Mouse (Mus musculus) cerebellum, adult 2 months (tissue): ENCODE data around the gene Synpo2.

ENCODE experiments used
- CTCF ChIP-seq: fragments of 200-500 bp; IDR thresholded peaks from 2 replicates; pipeline ENCODE4 v1.5.1; 2011; ENCODE audit warnings: low read depth, mild to moderate bottlenecking, control low read depth, low read length, moderate library complexity, borderline replicate concordance; ENCODE audit not compliant: insufficient read depth
- POLR2A ChIP-seq: fragments of 200-500 bp; IDR thresholded peaks from 2 replicates; pipeline ENCODE4 v1.6.1; 2011; ENCODE audit warnings: low read length, control low read depth, borderline replicate concordance; ENCODE audit not compliant: insufficient read depth

GRCm38 (mm10) chr3:123234191-123234836, 1.6 kb downstream of the Synpo2 start:
- TF ChIP-seq POLR2A: no peak
- TF ChIP-seq CTCF: peak; percentile 15; the same call in 1 of the 2 replicates
